Mouse (Mus musculus): ENCODE results near the gene Ott. TPM values are rescaled to one million over a fixed set of nuclear protein-coding genes. Genes with fewer than 3 reads are reported as not detected.

Gene Ott
- not detected for polyA plus RNA-seq (2017; shearing (Covaris generic))

GRCm38 (mm10) chrX:149073982-149074381 lies at the start of gene Ott:
Gene Ott, plus strand, starts transcription at chrX:149074282.

Other genes with a start within 250 kb of the Ott start
- not detected for gene Luzp4, start 216.6 kb upstream of the Ott start, polyA plus RNA-seq (2017; shearing (Covaris generic))
- gene Gm15093, start 198.1 kb downstream of the Ott start, polyA plus RNA-seq (2017; shearing (Covaris generic)), result not detected